Mouse (Mus musculus): ENCODE measurements around the gene Nr2e1. TPM values are rescaled to one million over a fixed set of nuclear protein-coding genes. Genes with fewer than 3 reads are reported as not detected.

Nr2e1 gene
- not detected in 2 replicates for polyA plus RNA-seq (2015; fragmentation: Nextera tagmentation; extraction: Ambion mirVana)

GRCm38 (mm10) chr10:42583157-42583872, at the start of gene Nr2e1, which contains the start of gene Ostm1:
Gene Nr2e1, minus strand, starts transcription at chr10:42583632.
Gene Ostm1, plus strand, starts transcription at chr10:42583822.

Other genes with a start within 250 kb of the Nr2e1 start
- 7.8 and 13.6 TPM in 2 replicates for gene Afg1l, start 105.1 kb downstream of the Nr2e1 start, polyA plus RNA-seq (2015; fragmentation: Nextera tagmentation; extraction: Ambion mirVana)
- gene Snx3, start 81.6 kb downstream of the Nr2e1 start, polyA plus RNA-seq (2015; fragmentation: Nextera tagmentation; extraction: Ambion mirVana): 214 and 306 TPM in 2 replicates
- 22.6 and 30.7 TPM in 2 replicates for gene Ostm1, start 190 bp upstream of the Nr2e1 start, polyA plus RNA-seq (2015; fragmentation: Nextera tagmentation; extraction: Ambion mirVana)
- gene Sec63, start 177.9 kb upstream of the Nr2e1 start, polyA plus RNA-seq (2015; fragmentation: Nextera tagmentation; extraction: Ambion mirVana): 14.1 and 19.8 TPM in 2 replicates